18 mouse cellular contexts compared by ENCODE assay signal in genomic region chr7:44776849-44777498, GRCm38 (mm10). TPM values are rescaled to one million over a fixed set of nuclear protein-coding genes. Genes with fewer than 3 reads are reported as not detected.
DNase-seq lines count a peak whose midpoint lies in the region; ATAC-seq and TF ChIP-seq lines count a peak whose summit lies in the region.
"Had no signal": no experiment of that assay in that cellular context is flagged by ENCODE, and none has a peak within 500 bp of the region (broad histone marks: within the 10 kb centered on the region; RNA-seq: fewer than 3 reads in every experiment).

No protein-coding gene starts in this region.

- no peak overlapping the region for H3K4me2 ChIP-seq in heart, embryonic 13.5 days
- H3K4me2 ChIP-seq in liver, embryonic 14.5 days (ENCODE audit: low read depth) = peak overlapping the region; percentile 39; the same call in 1 of the 2 replicates
- H3K4me2 ChIP-seq: hindbrain, embryonic 13.5 days; limb, embryonic 13.5 days; midbrain, embryonic 12.5 days had no signal

- peaks cover 63% of the 10 kb centered on the region for H3K36me3 ChIP-seq in heart, embryonic 13.5 days
- no peaks in the 10 kb centered on the region; the same call in none of the 2 replicates for H3K36me3 ChIP-seq in liver, embryonic 14.5 days (replicated peaks; ENCODE audit: control insufficient read depth, insufficient read depth, low read depth)

- no peak for TF ChIP-seq EP300 in liver, embryonic 14.5 days (IDR thresholded peaks at IDR 0.05; ENCODE audit: low read depth)

- H3K9ac ChIP-seq in heart, embryonic 13.5 days = no peak overlapping the region
- 0 out of 2 replicates have a peak overlapping the region, but pooled peaks have one; percentile 12 for H3K9ac ChIP-seq in liver, embryonic 14.5 days (replicated peaks)
- H3K9ac ChIP-seq: hindbrain, embryonic 13.5 days; limb, embryonic 13.5 days; midbrain, embryonic 12.5 days had no signal

- H3K9me3 ChIP-seq in heart, embryonic 13.5 days = no peaks in the 10 kb centered on the region
- no peaks in the 10 kb centered on the region for H3K9me3 ChIP-seq in liver, embryonic 14.5 days (ENCODE audit: control insufficient read depth, low read length)
- H3K9me3 ChIP-seq: hindbrain, embryonic 13.5 days; limb, embryonic 13.5 days; midbrain, embryonic 12.5 days had no signal

- TF ChIP-seq CTCF in liver, embryonic 14.5 days (IDR thresholded peaks at IDR 0.05; ENCODE audit: low read depth) = no peak

- WGBS in heart, embryonic 13.5 days = 86% methylated on average over 9 of the region's 9 CpGs
- 83% methylated on average over 9 of the region's 9 CpGs for WGBS in liver, embryonic 14.5 days (ENCODE audit: insufficient replicate concordance)

- no peaks in the 10 kb centered on the region for H3K27me3 ChIP-seq in heart, embryonic 13.5 days (replicated peaks)
- no peaks in the 10 kb centered on the region for H3K27me3 ChIP-seq in liver, embryonic 14.5 days (ENCODE audit: control insufficient read depth, insufficient read depth, low read length)
- H3K27me3 ChIP-seq: hindbrain, embryonic 13.5 days; limb, embryonic 13.5 days; midbrain, embryonic 12.5 days had no signal

- H3K27ac ChIP-seq in heart, embryonic 13.5 days (replicated peaks) = no peak overlapping the region
- peak overlapping the region; percentile 80 for H3K27ac ChIP-seq in liver, embryonic 14.5 days
- H3K27ac ChIP-seq: hindbrain, embryonic 13.5 days; limb, embryonic 13.5 days; midbrain, embryonic 12.5 days had no signal

- no peak overlapping the region for H3K4me3 ChIP-seq in heart, embryonic 13.5 days
- H3K4me3 ChIP-seq in liver, embryonic 14.5 days (ENCODE audit: insufficient read depth in 1 of 2, low read depth in 2 of 2, low read length in 2 of 2) = peak overlapping the region in 1 of 2 experiments; percentile 35; a peak in 2 of 4 replicates
- H3K4me3 ChIP-seq: hindbrain, embryonic 13.5 days; limb, embryonic 13.5 days; midbrain, embryonic 12.5 days had no signal

- no peaks in the 10 kb centered on the region for H3K4me1 ChIP-seq in heart, embryonic 13.5 days
- peaks cover 20 to 32% of the 10 kb centered on the region in 2 experiments for H3K4me1 ChIP-seq in liver, embryonic 14.5 days (replicated peaks; ENCODE audit: control insufficient read depth in 2 of 2, insufficient read depth in 2 of 2, low read length in 1 of 2)
- H3K4me1 ChIP-seq: hindbrain, embryonic 13.5 days; limb, embryonic 13.5 days; midbrain, embryonic 12.5 days had no signal

- DNase-seq in heart, adult 18-20 months = no peak
- DNase-seq in 416B (ENCODE audit: low read depth) (peak; percentile 17), MN1 (ENCODE audit: low spot score) (no peak)
- peak; percentile 27 for DNase-seq in c-Kit-positive CD71-positive TER-119-positive erythroid progenitor cells, embryonic 14.5 days (ENCODE audit: low spot score)
- DNase-seq in liver, embryonic 14.5 days (ENCODE audit: low read depth in 3 of 3, low spot score in 3 of 3) = peak; percentile 20 to 56 (median 33)
- no peak for DNase-seq in thymus, postnatal 36 days
- DNase-seq in right cerebral cortex, postnatal 36 days (ENCODE audit: low spot score in 2 of 2) = no peak
- DNase-seq: cerebellum, adult 18-20 months; kidney, postnatal 10 days; lung, postnatal 14 days; thymus, adult 18-20 months had no signal

- peak; percentile 42; the same call in 1 of the 2 replicates for ATAC-seq in heart, embryonic 13.5 days (ENCODE audit: extremely low read depth, insufficient number of reproducible peaks, low FRiP score, low TSS enrichment)
- ATAC-seq in liver, embryonic 14.5 days (ENCODE audit: insufficient read depth) = peak; percentile 44
- ATAC-seq: activated CD4-positive, CD25-positive, alpha-beta regulatory T cell, adult 4 months; forebrain, embryonic 16.5 days; intestine, embryonic 16.5 days had no signal

RNA-seq across cellular contexts. Expression of gene Zfp473, which starts 26.1 kb away (rescaled TPM):
- polyA plus RNA-seq in heart, embryonic 13.5 days (2015; fragmentation: Nextera tagmentation; extraction: Ambion mirVana) = 0.55 and 0.62 TPM in 2 replicates
- total RNA-seq in heart, adult 18-20 months (2021) = not detected
- polyA plus RNA-seq in liver, embryonic 14.5 days (2012; rRNA removed) = 0.79 and 0.96 TPM in 2 replicates
- 0.81 and 1.1 TPM in 2 replicates for polyA plus RNA-seq in liver, embryonic 14.5 days (2014; fragmentation: Nextera tagmentation; extraction: Ambion mirVana)

RNA-seq across cellular contexts. Expression of gene Vrk3, which starts 28.8 kb away (rescaled TPM):
- polyA plus RNA-seq in heart, embryonic 13.5 days (2015; fragmentation: Nextera tagmentation; extraction: Ambion mirVana) = 30.7 and 34.7 TPM in 2 replicates
- 10 to 100 TPM; 23.9 to 30.9 TPM for total RNA-seq in heart, adult 18-20 months (2021)
- 22.2 and 23.7 TPM in 2 replicates for polyA plus RNA-seq in liver, embryonic 14.5 days (2012; rRNA removed)
- polyA plus RNA-seq in liver, embryonic 14.5 days (2014; fragmentation: Nextera tagmentation; extraction: Ambion mirVana) = 20.4 and 22.2 TPM in 2 replicates

RNA-seq across cellular contexts. Expression of gene Nup62, which starts 38.9 kb away (rescaled TPM):
- 77.5 and 80.3 TPM in 2 replicates for polyA plus RNA-seq in heart, embryonic 13.5 days (2015; fragmentation: Nextera tagmentation; extraction: Ambion mirVana)
- 10 to 100 TPM; 25.4 to 26.0 TPM for total RNA-seq in heart, adult 18-20 months (2021)
- 44.8 and 50.2 TPM in 2 replicates for polyA plus RNA-seq in liver, embryonic 14.5 days (2012; rRNA removed)
- polyA plus RNA-seq in liver, embryonic 14.5 days (2014; fragmentation: Nextera tagmentation; extraction: Ambion mirVana) = 31.5 and 32.8 TPM in 2 replicates

RNA-seq across cellular contexts. Expression of gene Il4i1, which starts 39.2 kb away (rescaled TPM):
- polyA plus RNA-seq in heart, embryonic 13.5 days (2015; fragmentation: Nextera tagmentation; extraction: Ambion mirVana) = 0.51 and 0.70 TPM in 2 replicates
- 1 to 10 TPM in 1 of 2 experiments, under 1 TPM in 1; 0.62 to 4.8 TPM for total RNA-seq in heart, adult 18-20 months (2021)
- polyA plus RNA-seq in liver, embryonic 14.5 days (2012; rRNA removed) = 0.36 and 0.40 TPM in 2 replicates
- polyA plus RNA-seq in liver, embryonic 14.5 days (2014; fragmentation: Nextera tagmentation; extraction: Ambion mirVana) = 0.22 and 0.52 TPM in 2 replicates

RNA-seq across cellular contexts. Expression of gene Atf5, which starts 39.5 kb away (rescaled TPM):
- polyA plus RNA-seq in heart, embryonic 13.5 days (2015; fragmentation: Nextera tagmentation; extraction: Ambion mirVana) = 2.4 and 2.7 TPM in 2 replicates
- 10 to 100 TPM; 60.2 to 62.7 TPM for total RNA-seq in heart, adult 18-20 months (2021)
- 33.8 and 36.4 TPM in 2 replicates for polyA plus RNA-seq in liver, embryonic 14.5 days (2012; rRNA removed)
- 2.5 TPM in 2 replicates for polyA plus RNA-seq in liver, embryonic 14.5 days (2014; fragmentation: Nextera tagmentation; extraction: Ambion mirVana)

Comparison
In these comparisons a context has a peak if more than half of its experiments do, and no peak if none do; other contexts are left out.
1. DNase-seq: peak in 416B (single experiment), c-Kit-positive CD71-positive TER-119-positive erythroid progenitor cells, embryonic 14.5 days (single experiment) and liver, embryonic 14.5 days (3 of 3); none in heart, adult 18-20 months (0 of 2), MN1 (single experiment), thymus, postnatal 36 days (0 of 2) and right cerebral cortex, postnatal 36 days (0 of 2).